Mouse (Mus musculus) embryonic facial prominence, embryonic 11.5 days (tissue): ENCODE measurements at regions not wholly inside any gene's neighbourhood (a gene's known extent, or its start where the extent isn't known, plus 50 kb on each side); places are given as distances from the start of the nearest gene placed in this dataset.
A peak's percentile ranks its signal among the peaks of the same experiment; 100 is the strongest.

Experiments used
- ATAC-seq: fragments of 200-750 bp; cut with Nextera tagmentation; replicated peaks from 2 replicates; pipeline ENCODE4 v1.8.0; 2017; ENCODE audit warnings: low read depth; ENCODE audit not compliant: insufficient number of reproducible peaks, low FRiP score, low TSS enrichment
- DNase-seq: peaks from one replicate; pipeline ENCODE4 v3.0.0-alpha.2; 2015; ENCODE audit warnings: low spot score
- H3K27ac ChIP-seq: fragments of 300-500 bp; sonication (generic); replicated peaks from 2 replicates; pipeline ENCODE4 v1.5.1; 2014; ENCODE audit warnings: mild to moderate bottlenecking, low read depth, low read length, control low read depth
- H3K27me3 ChIP-seq: fragments of 300-500 bp; sonication (generic); 2 replicates; pipeline ENCODE4 v1.6.1; 2014; ENCODE audit warnings: mild to moderate bottlenecking, low read length, moderate library complexity, mixed read lengths; ENCODE audit not compliant: control insufficient read depth, insufficient read depth
- H3K36me3 ChIP-seq: fragments of 300-500 bp; sonication (generic); replicated peaks from 2 replicates; pipeline ENCODE4 v1.6.1; 2014; ENCODE audit warnings: low read depth, mild to moderate bottlenecking, low read length, moderate library complexity, mixed read lengths; ENCODE audit not compliant: control insufficient read depth, insufficient read depth
- H3K4me1 ChIP-seq: fragments of 300-500 bp; sonication (generic); 2 replicates; pipeline ENCODE4 v1.6.1; 2014; ENCODE audit warnings: low read length, mixed read lengths; ENCODE audit not compliant: control insufficient read depth, insufficient read depth
- H3K4me2 ChIP-seq: fragments of 300-500 bp; sonication (generic); 2 replicates; pipeline ENCODE4 v1.6.1; 2014; ENCODE audit warnings: low read depth, mild to moderate bottlenecking, control low read depth, low read length, moderate library complexity
- H3K4me3 ChIP-seq: fragments of 300-500 bp; sonication (generic); 2 replicates; pipeline ENCODE4 v1.5.1; 2014; ENCODE audit warnings: low read depth, low read length, control low read depth
- H3K9ac ChIP-seq: fragments of 300-500 bp; sonication (generic); replicated peaks from 2 replicates; pipeline ENCODE4 v1.6.1; 2014; ENCODE audit warnings: mild to moderate bottlenecking, control low read depth, low read length
- H3K9me3 ChIP-seq: fragments of 300-500 bp; sonication (generic); replicated peaks from 2 replicates; pipeline ENCODE4 v1.6.1; 2016; ENCODE audit warnings: mild to moderate bottlenecking, low read length, inconsistent platforms, mixed read lengths; ENCODE audit not compliant: control insufficient read depth
- WGBS: fragments of 180-500 bp; shearing (Covaris S2); extraction: QIAGEN DNeasy Blood & Tissue Kit; methylation state at CpG from one replicate; pipeline ENCODE4 v1.1.7; 2014; 5-methylcytosine and 5-hydroxymethylcytosine counted together

- ATAC-seq = no peak
- Histone ChIP-seq H3K9me3 (no peaks in the 10 kb centered on the region), H3K4me2 (no peak overlapping the region), H3K27me3 (no peaks in the 10 kb centered on the region), H3K4me1 (no peaks in the 10 kb centered on the region), H3K27ac (no peak overlapping the region), H3K36me3 (no peaks in the 10 kb centered on the region), H3K9ac (no peak overlapping the region), H3K4me3 (no peak overlapping the region)
- 86% methylated on average over 4 of the region's 4 CpGs for WGBS
- no peak for DNase-seq
Measured at GRCm38 (mm10) chr3:49096118-49096517, 661.0 kb downstream of the Pcdh18 start.

- 29% methylated on average over 11 of the region's 11 CpGs for WGBS
- DNase-seq (peak; percentile 82), ATAC-seq (peak; percentile 79; the same call in 1 of the 2 replicates)
- Histone ChIP-seq H3K4me1 (no peaks in the 10 kb centered on the region), H3K36me3 (no peaks in the 10 kb centered on the region), H3K4me2 (no peak overlapping the region), H3K9ac (no peak overlapping the region), H3K27ac (no peak overlapping the region), H3K4me3 (no peak overlapping the region), H3K9me3 (no peaks in the 10 kb centered on the region), H3K27me3 (no peaks in the 10 kb centered on the region)
Measured at GRCm38 (mm10) chr3:49093818-49094680, 663.1 kb downstream of the Pcdh18 start.

- Histone ChIP-seq H3K4me1 (no peaks in the 10 kb centered on the region), H3K27ac (no peak overlapping the region), H3K36me3 (no peaks in the 10 kb centered on the region), H3K4me3 (no peak overlapping the region), H3K9me3 (no peaks in the 10 kb centered on the region), H3K9ac (no peak overlapping the region), H3K27me3 (no peaks in the 10 kb centered on the region), H3K4me2 (no peak overlapping the region)
- ATAC-seq (no peak), DNase-seq (no peak)
Measured at GRCm38 (mm10) chr3:49068801-49069200, 688.3 kb downstream of the Pcdh18 start.

DNA sequence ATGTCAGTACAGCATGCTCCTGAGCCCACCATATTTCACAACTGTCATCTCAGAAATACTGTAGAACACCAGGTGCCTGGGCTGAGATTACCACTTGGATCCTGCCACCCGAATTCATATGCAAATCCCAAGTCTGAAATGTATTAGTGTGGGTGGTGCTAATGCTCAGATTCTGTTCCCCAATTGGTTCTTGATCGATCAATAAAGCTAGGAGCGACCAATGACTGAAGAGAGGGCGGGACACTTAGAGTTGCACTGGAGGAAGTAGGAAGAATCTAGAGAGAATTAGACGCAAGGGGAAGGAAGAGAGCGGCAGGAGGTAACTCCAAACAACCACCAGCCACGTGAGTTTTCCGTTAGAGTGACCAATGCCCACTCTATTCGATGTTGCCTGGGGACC is 695.0 kb downstream of the Pcdh18 start:
- Histone ChIP-seq H3K27me3 (no peaks in the 10 kb centered on the region), H3K4me3 (no peak overlapping the region), H3K4me1 (no peaks in the 10 kb centered on the region), H3K36me3 (no peaks in the 10 kb centered on the region), H3K27ac (no peak overlapping the region), H3K9me3 (no peaks in the 10 kb centered on the region), H3K4me2 (no peak overlapping the region), H3K9ac (no peak overlapping the region)
- 81% methylated on average over 9 of the region's 9 CpGs for WGBS
- DNase-seq = no peak
- ATAC-seq = no peak

DNA sequence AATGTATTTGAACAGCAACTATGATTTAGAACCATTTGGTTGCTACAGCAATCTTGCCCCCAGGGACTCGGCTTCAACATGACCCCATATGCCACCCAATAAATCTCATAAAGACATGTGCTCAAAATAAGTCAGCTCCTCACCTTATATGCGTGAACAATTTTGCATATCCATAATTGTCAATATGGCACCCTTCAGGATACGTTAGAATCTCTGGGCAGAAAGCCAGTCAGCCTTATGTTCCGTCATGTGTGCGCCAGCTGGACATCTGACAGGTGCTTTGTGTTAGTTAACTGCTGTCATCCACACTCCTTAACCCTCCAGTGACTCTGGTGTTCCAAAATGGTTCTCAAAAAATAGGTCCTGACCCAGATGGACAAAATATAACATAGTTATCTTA is 724.1 kb downstream of the Pcdh18 start:
- H3K9me3 ChIP-seq = no peaks in the 10 kb centered on the region
- H3K27ac ChIP-seq = no peak overlapping the region
- no peak for ATAC-seq
- WGBS = 78% methylated on average over 5 of the region's 5 CpGs
- H3K4me1 ChIP-seq = no peaks in the 10 kb centered on the region
- no peaks in the 10 kb centered on the region for H3K27me3 ChIP-seq
- no peaks in the 10 kb centered on the region for H3K36me3 ChIP-seq
- H3K9ac ChIP-seq = no peak overlapping the region
- no peak for DNase-seq
- no peak overlapping the region for H3K4me2 ChIP-seq
- no peak overlapping the region for H3K4me3 ChIP-seq

DNA sequence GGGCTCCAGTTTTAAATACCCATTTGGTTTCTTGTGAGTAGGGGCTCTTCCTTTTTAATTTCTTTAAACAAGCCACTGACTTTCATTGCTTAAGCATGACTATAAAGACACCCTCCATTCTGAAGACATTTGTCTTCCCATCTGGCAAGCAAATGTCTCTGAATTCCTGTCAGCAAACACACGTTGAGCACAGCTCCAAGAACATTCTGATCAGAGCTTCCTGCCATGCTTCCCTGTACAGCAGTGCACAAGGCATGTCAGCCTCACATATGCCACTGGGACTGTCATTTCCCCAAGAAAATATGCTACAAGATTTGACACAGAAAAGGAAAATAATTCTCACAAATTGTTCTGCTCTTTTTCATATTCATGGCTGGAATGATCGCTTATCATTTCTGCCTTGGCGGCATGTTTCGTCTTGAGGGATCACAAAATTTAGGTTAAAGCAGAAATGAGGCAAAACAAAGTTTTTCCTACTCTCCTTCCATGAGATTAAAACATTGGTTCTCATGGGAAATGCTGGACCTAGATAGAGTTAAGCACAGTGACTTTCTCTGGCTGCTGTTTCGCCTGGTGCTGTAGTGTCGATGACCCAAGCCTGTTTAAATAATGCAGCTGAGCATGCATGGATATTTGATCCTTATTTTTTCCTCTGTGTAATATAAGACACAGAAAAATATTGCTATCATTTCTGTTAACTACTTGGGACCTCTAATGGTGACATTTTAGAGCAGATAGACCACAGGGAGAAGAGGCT is 747.7 kb downstream of the Pcdh18 start:
- DNase-seq (no peak), ATAC-seq (no peak)
- Histone ChIP-seq H3K4me2 (no peak overlapping the region), H3K4me1 (no peaks in the 10 kb centered on the region), H3K27ac (no peak overlapping the region), H3K27me3 (no peaks in the 10 kb centered on the region), H3K9ac (no peak overlapping the region), H3K9me3 (no peaks in the 10 kb centered on the region), H3K4me3 (no peak overlapping the region), H3K36me3 (no peaks in the 10 kb centered on the region)
- 73% methylated on average over 6 of the region's 6 CpGs for WGBS
